Mouse (Mus musculus) regulatory T cell (primary cell): ENCODE data around the gene Capn13.

Experiments used
- in situ Hi-C: fragments of 300-600 bp; cut with MboI, MseI; formaldehyde crosslinking; loops from one replicate; pipeline ENCODE4 v1.15.1; 2025; ENCODE audit warnings: high pct_unique_total_duplicates

Capn13 gene

GRCm38 (mm10) chr17:73343632-73344390, 56.9 kb downstream of the Capn13 start:
- in situ Hi-C loops, result no loop called here

DNA sequence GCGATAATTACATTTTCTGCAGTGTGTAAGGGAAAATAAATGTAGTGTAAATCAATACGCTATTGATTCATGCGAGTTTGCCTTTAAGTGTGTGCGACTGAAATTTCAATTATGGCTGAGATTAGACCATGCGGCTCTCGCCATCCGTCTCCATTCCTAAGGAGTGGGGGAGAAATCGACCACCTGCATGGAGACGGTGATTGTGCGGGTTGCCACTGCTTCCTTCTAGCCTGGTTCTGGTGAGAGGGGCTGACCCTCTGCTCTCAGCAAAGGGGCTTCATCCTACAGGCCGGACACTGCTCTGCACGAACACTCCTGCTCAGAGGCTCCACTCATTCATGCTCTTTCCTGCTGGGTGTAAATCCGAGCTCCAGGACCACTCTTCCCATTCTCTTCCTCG, 58.0 kb downstream of the Capn13 start:
- in situ Hi-C loops, result no loop called here

DNA sequence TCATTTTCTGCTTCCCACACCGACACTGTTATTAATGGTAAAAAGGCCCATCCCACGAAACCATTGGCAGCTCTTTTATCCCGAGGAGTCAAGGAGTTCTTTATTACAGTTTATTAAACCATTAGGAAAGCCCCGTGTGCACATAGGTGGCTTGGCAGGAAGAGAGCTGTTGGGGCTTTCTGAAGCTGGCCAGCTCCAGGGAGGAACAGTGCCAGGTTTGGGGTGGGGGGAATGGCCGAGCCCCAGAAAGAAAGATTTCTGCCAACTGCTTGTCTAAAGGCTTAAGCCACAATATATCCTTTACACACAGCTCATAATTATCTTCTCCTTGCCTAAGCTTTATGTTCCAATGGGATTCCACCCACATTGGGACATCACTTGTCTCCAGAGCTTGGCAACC, 71.6 kb downstream of the Capn13 start:
- in situ Hi-C loops, result no loop called here

DNA sequence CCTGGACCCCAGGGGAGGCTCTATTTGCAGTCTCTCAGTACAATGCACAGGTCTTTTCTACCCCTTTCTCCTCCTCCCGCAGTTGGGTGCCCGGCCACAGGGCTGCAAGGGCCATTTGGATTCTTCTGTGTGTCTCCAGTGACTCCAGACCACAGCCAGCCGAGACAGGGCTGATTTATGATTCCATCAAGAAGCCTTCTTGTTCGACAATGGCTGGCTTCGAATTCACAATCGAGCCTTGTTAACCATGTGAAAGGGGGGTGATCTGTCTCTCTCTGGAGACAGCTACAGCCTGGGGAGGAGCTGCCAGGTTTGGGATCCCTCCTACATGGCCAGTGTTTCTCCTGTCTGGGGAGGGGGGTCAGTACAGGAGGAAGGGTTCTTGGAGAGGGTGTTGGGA, 75.4 kb downstream of the Capn13 start:
- in situ Hi-C loops, result no loop called here

- in situ Hi-C loops, result no loop called here
Measured at GRCm38 (mm10) chr17:73324732-73325131, 75.9 kb downstream of the Capn13 start.

GRCm38 (mm10) chr17:73323981-73324380, 76.7 kb downstream of the Capn13 start:
- in situ Hi-C loops, result no loop called here

- in situ Hi-C loops, result no loop called here
Measured at GRCm38 (mm10) chr17:73314786-73315185, 85.9 kb downstream of the Capn13 start.

DNA sequence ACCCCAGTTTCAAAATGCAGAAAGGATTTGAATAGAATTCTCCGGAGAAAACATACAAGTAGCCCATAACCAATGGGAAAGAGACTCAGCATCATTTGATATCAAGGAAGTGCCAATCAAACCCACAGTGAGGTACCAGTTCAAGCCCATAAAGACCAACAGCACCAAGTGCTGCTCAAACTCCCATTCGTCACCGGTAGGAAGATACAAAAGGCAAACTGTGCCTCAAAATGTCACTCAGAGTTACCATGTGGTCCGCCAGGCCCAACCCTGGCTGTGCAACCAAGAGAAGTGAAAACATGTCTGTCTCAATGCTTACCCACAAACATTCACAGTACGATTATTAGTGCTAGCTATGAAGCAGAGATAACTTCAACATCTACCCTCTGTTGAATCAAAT, 89.2 kb downstream of the Capn13 start:
- in situ Hi-C loops, result no loop called here

DNA sequence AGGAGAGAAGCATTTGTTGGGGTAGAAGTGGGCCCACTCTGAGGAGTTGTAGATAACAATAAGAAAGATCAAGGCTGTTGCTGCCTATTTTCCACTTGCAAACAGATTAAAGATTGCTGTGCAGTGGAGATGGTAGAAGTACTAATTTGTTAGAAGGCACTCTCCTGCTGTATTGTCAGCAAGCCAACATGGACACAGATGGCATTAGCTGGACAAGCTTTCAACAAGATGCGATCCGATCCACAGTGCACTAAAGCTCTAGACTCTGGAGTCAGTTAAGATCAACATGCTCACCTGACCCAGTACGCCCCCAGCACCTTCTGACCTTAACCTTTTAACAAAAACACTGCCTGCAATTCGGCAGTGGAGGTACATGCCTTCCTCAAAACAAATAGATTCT, 92.0 kb downstream of the Capn13 start:
- in situ Hi-C loops, result loop anchor here (5.0 kb wide), 3 partner anchors 264 to 574 kb away; no protein-coding TSS in a partner anchor

GRCm38 (mm10) chr17:73306626-73307025, 94.0 kb downstream of the Capn13 start:
- in situ Hi-C loops, result loop anchor here (5.0 kb wide), 3 partner anchors 266 to 576 kb away; no protein-coding TSS in a partner anchor

DNA sequence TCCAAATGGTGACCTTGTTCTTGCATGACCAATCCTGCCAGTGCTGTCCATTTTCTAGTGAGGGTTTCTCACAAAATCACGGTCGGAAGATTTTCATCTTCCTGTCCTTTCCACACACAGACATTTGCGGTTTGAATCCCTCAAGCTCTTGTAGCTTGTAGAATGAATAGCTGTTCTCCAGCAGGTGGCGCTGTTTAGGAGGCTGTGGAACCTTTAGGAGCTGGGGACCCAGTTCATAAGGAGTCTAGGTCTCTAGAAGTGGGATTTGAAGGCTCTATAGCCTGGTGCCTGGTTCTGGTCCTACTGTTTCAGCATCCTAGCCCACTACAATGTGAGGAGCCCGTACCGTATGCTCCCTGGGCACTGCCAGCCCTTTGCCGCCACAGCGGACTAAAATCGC, 95.0 kb downstream of the Capn13 start:
- in situ Hi-C loops, result loop anchor here (5.0 kb wide), 3 partner anchors 267 to 577 kb away; no protein-coding TSS in a partner anchor

DNA sequence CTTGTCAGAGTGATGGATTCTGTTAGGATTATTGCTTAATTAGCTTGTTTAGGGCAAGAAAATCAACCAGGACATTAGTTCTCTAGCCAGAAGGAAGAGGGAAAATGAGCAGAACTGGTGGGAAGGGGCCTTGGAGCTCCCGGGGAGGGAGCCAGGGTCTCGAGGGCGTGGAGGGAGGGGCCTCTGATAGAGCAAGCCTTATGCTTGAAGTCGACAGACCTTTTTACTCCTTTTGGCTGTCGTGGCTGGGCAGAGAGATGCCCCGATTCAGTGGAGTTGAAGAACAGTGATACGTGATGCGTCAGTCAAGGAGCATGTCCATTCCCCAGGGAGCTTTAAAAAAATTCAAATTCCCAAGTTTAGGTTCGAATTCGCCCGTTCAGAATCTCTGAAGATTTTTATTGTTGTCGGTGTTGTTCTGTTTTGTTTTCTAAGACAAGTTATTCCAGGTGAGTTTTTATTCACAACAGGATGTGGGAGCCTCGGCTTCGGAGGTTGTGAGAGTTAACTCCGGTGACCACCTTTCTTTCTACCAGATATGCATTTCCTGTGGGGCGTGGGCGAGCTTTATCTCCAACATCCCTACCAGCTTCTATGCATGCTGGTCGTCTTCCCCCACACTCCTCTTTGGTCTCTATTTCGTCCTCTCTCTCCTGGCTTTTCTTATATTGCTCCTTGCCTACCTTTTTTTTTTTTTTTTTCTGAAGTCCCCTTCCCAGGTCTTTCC, 96.4 kb downstream of the Capn13 start:
- in situ Hi-C loops, result no loop called here

DNA sequence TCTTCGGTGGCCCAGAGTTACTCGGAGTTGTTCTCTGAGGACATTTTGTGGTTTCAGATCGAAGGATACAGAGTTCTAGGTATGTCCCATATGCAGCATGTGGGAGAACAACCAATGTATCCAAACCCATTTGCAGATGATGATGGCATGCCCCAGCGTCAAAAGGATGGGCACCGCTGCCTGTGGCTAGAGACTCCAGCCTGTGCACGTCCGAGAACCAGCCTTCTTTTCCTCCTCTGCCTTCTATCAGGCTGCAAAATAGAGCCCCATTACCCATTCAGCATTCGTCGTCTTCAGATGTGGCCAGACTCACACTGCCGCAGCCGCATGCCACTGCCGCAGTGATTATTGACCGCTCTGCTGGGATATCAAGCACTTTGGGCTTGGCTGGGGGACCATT, 97.0 kb downstream of the Capn13 start:
- in situ Hi-C loops, result no loop called here

GRCm38 (mm10) chr17:73303217-73303616, 97.4 kb downstream of the Capn13 start:
- in situ Hi-C loops, result no loop called here

- in situ Hi-C loops, result no loop called here
Measured at GRCm38 (mm10) chr17:73302104-73302503, 98.6 kb downstream of the Capn13 start.

GRCm38 (mm10) chr17:73301258-73302050, 99.2 kb downstream of the Capn13 start:
- in situ Hi-C loops, result no loop called here

- in situ Hi-C loops, result no loop called here
Measured at GRCm38 (mm10) chr17:73300147-73300880, 100.4 kb downstream of the Capn13 start.

DNA sequence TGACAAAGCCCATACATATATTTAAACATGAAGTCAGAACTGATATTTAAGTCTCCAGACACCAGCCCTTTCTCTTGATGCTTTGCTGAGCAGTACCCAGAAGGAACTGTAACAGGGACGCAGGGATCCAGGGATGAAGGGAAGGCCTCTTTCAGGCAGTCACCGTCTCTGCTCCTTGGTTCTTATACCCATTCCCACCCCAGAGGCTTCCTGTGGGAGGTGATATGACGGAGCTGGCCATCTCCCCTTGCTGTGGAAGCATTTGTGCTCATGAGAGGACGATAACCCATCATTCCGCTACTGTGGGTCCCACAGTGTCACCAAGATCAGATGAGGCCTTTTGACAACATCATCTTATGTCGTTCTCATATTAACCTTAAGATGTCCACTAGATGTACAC, 101.7 kb downstream of the Capn13 start:
- in situ Hi-C loops, result loop anchor here (25.0 kb wide), 1 partner anchor 437 kb away; no protein-coding TSS in a partner anchor

GRCm38 (mm10) chr17:73296855-73297254, 103.8 kb downstream of the Capn13 start:
- in situ Hi-C loops, result loop anchor here (25.0 kb wide), 1 partner anchor 435 kb away; no protein-coding TSS in a partner anchor

- in situ Hi-C loops, result loop anchor here (25.0 kb wide), 1 partner anchor 431 kb away; no protein-coding TSS in a partner anchor
Measured at GRCm38 (mm10) chr17:73293237-73293636, 107.4 kb downstream of the Capn13 start.

- in situ Hi-C loops, result loop anchor here (25.0 kb wide), 1 partner anchor 422 kb away; no protein-coding TSS in a partner anchor
Measured at GRCm38 (mm10) chr17:73284301-73284700, 116.4 kb downstream of the Capn13 start.
